Mouse (Mus musculus) liver, embryonic 14.5 days (tissue): ENCODE measurements around the gene Phldb2. TPM values are rescaled to one million over a fixed set of nuclear protein-coding genes. Genes with fewer than 3 reads are reported as not detected.

Experiments
- ATAC-seq: fragments of 200-750 bp; cut with Nextera tagmentation; 2 replicates; pipeline ENCODE4 v1.8.0; 2017; ENCODE audit warnings: moderate number of reproducible peaks, mild to moderate bottlenecking, moderate library complexity; ENCODE audit not compliant: insufficient read depth
- DNase-seq, 3 experiments: peaks; one replicate each; pipeline ENCODE4 v3.0.0-alpha.2; 2012 to 2013; ENCODE audit warnings: low read depth in 3 of 3, low spot score in 3 of 3
- H3K27ac ChIP-seq: fragments of 300-500 bp; sonication (generic); 2 replicates; pipeline ENCODE4 v1.5.1; 2014; ENCODE audit warnings: moderate library complexity, mild to moderate bottlenecking, control low read depth, inconsistent platforms
- H3K27me3 ChIP-seq: fragments of 300-500 bp; sonication (generic); 2 replicates; pipeline ENCODE4 v1.6.1; 2014; ENCODE audit warnings: mild to moderate bottlenecking, low read length, moderate library complexity; ENCODE audit not compliant: control insufficient read depth, insufficient read depth
- H3K36me3 ChIP-seq: fragments of 300-500 bp; sonication (generic); replicated peaks from 2 replicates; pipeline ENCODE4 v1.6.1; 2014; ENCODE audit warnings: low read depth; ENCODE audit not compliant: control insufficient read depth, insufficient read depth
- H3K4me1 ChIP-seq, 2 experiments: fragments of 200-500 bp in 1 of 2; fragments of 300-500 bp in 1 of 2; sonication (generic) in 1 of 2; replicated peaks; 2 replicates each; pipeline ENCODE4 v1.6.1; 2012 to 2014; ENCODE audit warnings: antibody characterized with exemption in 1 of 2, inconsistent platforms in 1 of 2, low read length in 1 of 2; ENCODE audit not compliant: control insufficient read depth in 2 of 2, insufficient read depth in 2 of 2
- H3K4me2 ChIP-seq: fragments of 300-500 bp; sonication (generic); 2 replicates; pipeline ENCODE4 v1.6.1; 2014; ENCODE audit warnings: low read depth, mild to moderate bottlenecking, control low read depth, moderate library complexity
- H3K4me3 ChIP-seq, 2 experiments: fragments of 200-500 bp in 1 of 2; fragments of 300-500 bp in 1 of 2; sonication (generic) in 1 of 2; 2 replicates each; pipeline ENCODE4 v1.5.1; 2012 to 2014; ENCODE audit warnings: low read depth in 2 of 2, low read length in 2 of 2, mild to moderate bottlenecking in 2 of 2, control low read depth in 1 of 2, inconsistent platforms in 1 of 2, moderate library complexity in 1 of 2; ENCODE audit not compliant: insufficient read depth in 1 of 2
- H3K9ac ChIP-seq: fragments of 300-500 bp; sonication (generic); replicated peaks from 2 replicates; pipeline ENCODE4 v1.6.1; 2014; ENCODE audit warnings: mild to moderate bottlenecking, control low read depth, moderate library complexity
- H3K9me3 ChIP-seq: fragments of 300-500 bp; sonication (generic); 2 replicates; pipeline ENCODE4 v1.6.1; 2016; ENCODE audit warnings: low read length, mixed read lengths; ENCODE audit not compliant: control insufficient read depth
- CTCF ChIP-seq: IDR thresholded peaks from 2 replicates; pipeline ENCODE4 v1.5.1; 2016; ENCODE audit warnings: antibody characterized with exemption, low read depth, control low read depth
- EP300 ChIP-seq: IDR thresholded peaks from 2 replicates; pipeline ENCODE4 v1.6.1; 2016; ENCODE audit warnings: antibody characterized with exemption, low read depth
- WGBS: fragments of 180-500 bp; shearing (Covaris S2); extraction: QIAGEN DNeasy Blood & Tissue Kit; methylation state at CpG from one replicate; pipeline ENCODE4 v1.1.7; 2014; ENCODE audit not compliant: insufficient replicate concordance; 5-methylcytosine and 5-hydroxymethylcytosine counted together
- polyA plus RNA-seq, 2 experiments: library from polyadenylated mRNA; depleted of rRNA in 1 of 2; stranded (reverse) in 1 of 2; unstranded in 1 of 2; fragments of >200 nt; fragmentation: Nextera tagmentation in 1 of 2; extraction: Ambion mirVana in 1 of 2; gene quantifications; 2 replicates each; pipeline versions ENCODE4 v1.2.1 to v1.2.3; 2012 to 2014

The Phldb2 gene
- polyA plus RNA-seq, 2 experiments, result 9.7 to 12.7 TPM

- no peaks in the 10 kb centered on the region for H3K36me3 ChIP-seq
- H3K4me2 ChIP-seq, result peak overlapping the region; percentile 22; the same call in 1 of the 2 replicates
- no peak overlapping the region for H3K9ac ChIP-seq
- H3K27ac ChIP-seq, result no peak overlapping the region
- peaks cover 0 to 12% of the 10 kb centered on the region in 2 experiments; a peak in 2 of 4 replicates for H3K4me1 ChIP-seq
- WGBS, result 39% methylated on average over 4 of the region's 4 CpGs
- no peak for DNase-seq
- no peaks in the 10 kb centered on the region for H3K9me3 ChIP-seq
- ATAC-seq, result no peak
- no peaks in the 10 kb centered on the region for H3K27me3 ChIP-seq
- no peak overlapping the region for H3K4me3 ChIP-seq
- no peak for TF ChIP-seq EP300
- TF ChIP-seq CTCF, result no peak
Observed at GRCm38 (mm10) chr16:45831094-45831872, 122.1 kb downstream of the Phldb2 start.

- H3K4me3 ChIP-seq, result no peak overlapping the region
- no peak overlapping the region for H3K9ac ChIP-seq
- no peak for DNase-seq
- no peak overlapping the region for H3K4me2 ChIP-seq
- TF ChIP-seq EP300, result no peak
- no peak for TF ChIP-seq CTCF
- H3K4me1 ChIP-seq, result peaks cover 0 to 12% of the 10 kb centered on the region in 2 experiments; a peak in 2 of 4 replicates
- no peak overlapping the region for H3K27ac ChIP-seq
- H3K9me3 ChIP-seq, result no peaks in the 10 kb centered on the region
- H3K27me3 ChIP-seq, result no peaks in the 10 kb centered on the region
- no peaks in the 10 kb centered on the region for H3K36me3 ChIP-seq
- ATAC-seq, result no peak
- 61% methylated on average over 11 of the region's 11 CpGs for WGBS
Observed at GRCm38 (mm10) chr16:45830096-45830866, 123.1 kb downstream of the Phldb2 start.

- H3K27ac ChIP-seq, result no peak overlapping the region
- no peak overlapping the region for H3K4me3 ChIP-seq
- H3K27me3 ChIP-seq, result no peaks in the 10 kb centered on the region
- no peak for ATAC-seq
- H3K4me1 ChIP-seq, result peaks cover 0 to 3% of the 10 kb centered on the region in 2 experiments; a peak in 1 of 4 replicates
- DNase-seq, result no peak
- no peak overlapping the region for H3K9ac ChIP-seq
- no peak for TF ChIP-seq CTCF
- TF ChIP-seq EP300, result no peak
- H3K36me3 ChIP-seq, result no peaks in the 10 kb centered on the region
- no peaks in the 10 kb centered on the region for H3K9me3 ChIP-seq
- 71% methylated on average over 10 of the region's 10 CpGs for WGBS
- H3K4me2 ChIP-seq, result no peak overlapping the region
Observed at GRCm38 (mm10) chr16:45825309-45825708, 128.1 kb downstream of the Phldb2 start.

- ATAC-seq (no peak), DNase-seq (no peak)
- Histone ChIP-seq H3K9ac (no peak overlapping the region), H3K27me3 (no peaks in the 10 kb centered on the region), H3K4me3 (no peak overlapping the region), H3K9me3 (no peaks in the 10 kb centered on the region), H3K36me3 (no peaks in the 10 kb centered on the region), H3K27ac (no peak overlapping the region), H3K4me2 (no peak overlapping the region), H3K4me1 (no peaks in the 10 kb centered on the region)
- TF ChIP-seq EP300 (no peak), CTCF (no peak)
- WGBS, result 57% methylated on average over 4 of the region's 4 CpGs
Observed at GRCm38 (mm10) chr16:45824025-45824424, 129.4 kb downstream of the Phldb2 start.

GRCm38 (mm10) chr16:45819911-45820310, 133.5 kb downstream of the Phldb2 start:
- WGBS, result 66% methylated on average over 4 of the region's 4 CpGs
- Histone ChIP-seq H3K9me3 (no peaks in the 10 kb centered on the region), H3K4me3 (no peak overlapping the region), H3K9ac (no peak overlapping the region), H3K4me2 (no peak overlapping the region), H3K27ac (no peak overlapping the region), H3K4me1 (no peaks in the 10 kb centered on the region), H3K27me3 (no peaks in the 10 kb centered on the region), H3K36me3 (no peaks in the 10 kb centered on the region)
- ATAC-seq, result no peak
- DNase-seq, result no peak
- TF ChIP-seq EP300 (no peak), CTCF (no peak)
